Mouse (Mus musculus) liver, embryonic 14.5 days (tissue): ENCODE measurements around the gene Reep6.

Experiments
- CTCF ChIP-seq: IDR thresholded peaks from 2 replicates; pipeline ENCODE4 v1.5.1; 2016; ENCODE audit warnings: antibody characterized with exemption, low read depth, control low read depth
- EP300 ChIP-seq: IDR thresholded peaks from 2 replicates; pipeline ENCODE4 v1.6.1; 2016; ENCODE audit warnings: antibody characterized with exemption, low read depth

GRCm38 (mm10) chr10:80321670-80322581 is 7.8 kb upstream of the Reep6 start:
- no peak for TF ChIP-seq CTCF
- no peak for TF ChIP-seq EP300
